Mouse (Mus musculus) frontal cortex, postnatal 25 days (tissue): ENCODE results near the gene Tulp1.
A peak's percentile ranks its signal among the peaks of the same experiment; 100 is the strongest.
"Not testable (repeated sequence)": the region's sequence is repeated elsewhere in the genome, so short reads cannot be mapped to it uniquely, and the experiment has no call there.

Source experiments
- DNase-seq, 2 experiments: peaks; one replicate each; pipeline ENCODE4 v3.0.0; 2022; ENCODE audit warnings: low spot score in 2 of 2

Tulp1 gene

GRCm38 (mm10) chr17:28365122-28365521 lies at the start of gene Tulp1:
Gene Tulp1 (minus strand): TSS chr17:28365222.
- no peak for DNase-seq

GRCm38 (mm10) chr17:28411381-28411960 lies 46.4 kb upstream of the Tulp1 start:
- DNase-seq = no peak

GRCm38 (mm10) chr17:28410731-28411130 lies 45.7 kb upstream of the Tulp1 start:
- no peak for DNase-seq

DNA sequence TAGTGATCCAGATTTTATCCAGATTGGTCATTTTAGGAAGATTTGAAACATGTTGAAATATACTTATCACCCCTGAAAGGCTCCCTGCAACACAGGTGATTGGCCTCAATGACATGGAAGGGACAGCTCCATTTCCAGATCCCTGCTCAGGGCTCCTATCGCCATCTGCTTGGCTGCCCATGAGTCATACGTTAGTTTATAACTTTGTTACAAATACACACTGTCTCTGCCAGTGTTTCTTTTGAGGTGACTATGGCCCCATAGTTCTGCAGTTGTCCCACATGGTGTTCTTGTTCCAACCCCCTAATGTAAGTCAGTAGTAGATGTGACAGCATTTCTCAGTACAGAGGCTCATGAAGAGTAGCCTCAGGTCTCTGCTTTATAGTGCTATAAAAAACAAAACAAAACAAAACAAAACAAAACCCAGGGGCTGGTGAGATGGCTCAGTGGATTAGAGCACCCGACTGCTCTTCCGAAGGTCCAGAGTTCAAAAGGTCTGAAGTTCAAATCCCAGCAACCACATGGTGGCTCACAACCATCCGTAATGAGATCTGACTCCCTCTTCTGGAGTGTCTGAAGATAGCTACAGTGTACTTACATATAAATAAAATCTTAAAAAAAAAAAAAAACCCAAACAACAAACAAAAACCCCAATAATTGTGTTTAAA lies 43.4 kb upstream of the Tulp1 start:
- DNase-seq = no peak

GRCm38 (mm10) chr17:28407418-28408250 lies 42.6 kb upstream of the Tulp1 start:
- DNase-seq = peak; percentile 72 to 76

GRCm38 (mm10) chr17:28406471-28406870 lies 41.4 kb upstream of the Tulp1 start:
- DNase-seq = no peak

DNA sequence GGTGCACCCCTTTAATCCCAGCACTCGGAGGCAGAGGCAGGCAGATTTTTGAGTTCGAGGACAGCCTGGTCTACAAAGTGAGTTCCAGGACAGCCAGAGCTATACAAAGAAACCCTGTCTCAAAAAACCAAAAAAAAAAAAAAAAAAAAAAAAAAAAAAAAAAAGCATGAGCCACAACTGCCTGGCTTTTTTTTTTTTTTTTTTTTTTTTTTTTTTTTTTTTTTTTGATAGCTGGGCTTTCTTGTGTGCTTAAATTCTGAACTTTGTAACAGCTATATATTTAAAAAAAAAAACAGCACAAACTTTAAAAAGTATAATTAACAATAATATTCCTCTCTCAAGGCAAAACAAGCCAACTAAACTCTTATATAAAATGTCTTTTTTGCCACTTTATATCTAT lies 39.7 kb upstream of the Tulp1 start:
- DNase-seq = not testable (repeated sequence)

GRCm38 (mm10) chr17:28404301-28404700 lies 39.3 kb upstream of the Tulp1 start:
- DNase-seq = no peak

GRCm38 (mm10) chr17:28394994-28395393 lies 30.0 kb upstream of the Tulp1 start:
- no peak for DNase-seq

GRCm38 (mm10) chr17:28394051-28394765 lies 29.2 kb upstream of the Tulp1 start:
- no peak for DNase-seq

GRCm38 (mm10) chr17:28391568-28392432 lies 26.8 kb upstream of the Tulp1 start:
- DNase-seq = no peak

GRCm38 (mm10) chr17:28388534-28388933 lies 23.5 kb upstream of the Tulp1 start:
- DNase-seq = no peak

DNA sequence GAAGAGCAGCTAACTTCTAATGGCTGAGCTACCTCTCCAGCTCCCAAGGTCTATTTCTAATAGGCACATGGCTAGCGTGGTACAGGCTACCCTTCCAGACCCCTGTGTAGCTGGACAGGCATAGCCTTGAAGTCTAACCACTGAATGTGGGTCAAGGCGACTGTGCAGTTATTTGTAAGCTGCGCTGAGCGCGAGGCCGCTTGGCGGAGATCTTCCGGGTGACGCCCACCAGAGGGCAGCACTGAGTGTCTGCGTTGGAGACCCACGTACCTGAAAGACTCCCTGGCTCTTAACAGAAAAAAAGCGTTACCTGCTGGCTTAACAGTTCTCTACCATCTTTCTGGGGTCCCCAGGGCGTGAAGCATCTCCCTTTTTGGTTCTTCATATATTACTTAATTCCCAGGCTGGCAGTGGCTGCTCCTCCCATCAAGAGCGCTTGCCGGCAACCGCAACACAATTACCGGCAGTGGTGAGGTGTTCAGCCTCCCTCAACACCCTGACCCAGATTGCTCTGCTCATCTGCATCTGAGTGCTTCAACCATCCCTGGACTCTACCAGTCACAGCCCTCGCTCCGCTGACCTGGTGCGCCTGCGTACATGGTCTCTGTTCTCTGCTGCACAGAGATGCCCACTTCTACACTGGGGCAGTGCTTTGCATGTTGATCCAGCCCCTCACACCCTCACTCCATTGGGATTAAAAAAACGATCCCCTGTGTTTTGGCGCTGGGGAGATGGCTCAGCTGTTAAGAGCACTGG lies 21.3 kb upstream of the Tulp1 start:
- DNase-seq = peak; percentile 76

DNA sequence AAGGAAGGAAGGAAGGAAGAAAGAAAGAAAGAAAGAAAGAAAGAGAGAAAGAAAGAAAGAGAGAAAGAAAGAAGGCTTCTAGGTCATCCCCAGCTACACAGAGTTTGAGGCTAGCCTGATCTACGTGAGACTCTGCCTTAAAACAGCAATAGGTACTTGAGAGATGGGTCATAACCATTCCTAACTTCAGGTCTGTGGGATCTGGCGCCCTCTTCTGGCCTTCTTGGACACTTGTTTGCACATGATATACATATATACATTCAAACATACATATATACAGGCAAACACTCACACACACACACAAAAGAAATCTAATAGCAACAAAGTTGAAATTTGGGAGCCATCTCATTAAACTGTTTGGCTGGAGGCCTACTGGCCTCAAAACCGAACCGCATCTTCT lies 19.3 kb upstream of the Tulp1 start:
- DNase-seq = no peak

GRCm38 (mm10) chr17:28380255-28380654 lies 15.2 kb upstream of the Tulp1 start:
- DNase-seq = no peak

- no peak for DNase-seq
Measured at GRCm38 (mm10) chr17:28375592-28376061, 10.6 kb upstream of the Tulp1 start.

- no peak for DNase-seq
Measured at GRCm38 (mm10) chr17:28374494-28374893, 9.5 kb upstream of the Tulp1 start.

DNA sequence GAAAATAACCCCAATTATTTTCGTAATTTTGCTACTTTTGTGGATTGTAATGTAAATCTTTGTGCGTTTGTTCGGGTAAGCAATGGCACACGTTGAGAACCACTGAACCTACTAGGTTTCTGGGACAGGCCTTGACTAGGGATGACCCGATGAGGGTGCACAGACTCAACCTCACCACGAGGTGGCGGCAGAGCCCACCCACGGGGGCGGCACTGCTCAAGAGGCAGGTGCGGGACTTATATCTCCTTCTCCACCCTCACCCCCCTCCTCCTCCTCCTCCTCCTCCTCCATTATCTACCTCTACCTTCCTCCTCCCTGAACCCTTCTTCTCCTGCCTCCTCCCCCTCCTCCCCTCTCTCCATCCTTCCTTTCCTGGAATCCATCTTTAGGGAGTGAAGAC lies 8.8 kb upstream of the Tulp1 start:
- DNase-seq = no peak

DNA sequence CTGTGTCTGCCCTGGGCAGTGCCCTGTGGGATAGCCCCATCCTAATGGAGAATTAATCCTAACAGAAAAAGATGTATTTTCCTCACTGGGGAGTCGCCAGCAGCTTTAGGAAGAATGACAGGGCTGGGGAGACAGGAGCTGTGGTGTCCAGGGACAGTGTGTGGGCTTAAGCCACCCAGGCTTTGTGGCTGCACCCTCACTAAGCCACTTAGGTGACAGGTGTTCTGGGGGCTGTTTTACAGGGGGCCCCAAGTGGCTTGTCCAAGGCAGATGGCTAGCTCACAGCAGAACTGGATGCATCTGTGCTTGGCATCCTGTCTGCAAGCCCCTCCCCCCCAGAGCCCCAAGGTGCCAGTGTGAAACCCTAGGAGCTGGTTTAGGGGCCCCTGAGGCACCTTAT lies 6.9 kb upstream of the Tulp1 start:
- DNase-seq = no peak

DNA sequence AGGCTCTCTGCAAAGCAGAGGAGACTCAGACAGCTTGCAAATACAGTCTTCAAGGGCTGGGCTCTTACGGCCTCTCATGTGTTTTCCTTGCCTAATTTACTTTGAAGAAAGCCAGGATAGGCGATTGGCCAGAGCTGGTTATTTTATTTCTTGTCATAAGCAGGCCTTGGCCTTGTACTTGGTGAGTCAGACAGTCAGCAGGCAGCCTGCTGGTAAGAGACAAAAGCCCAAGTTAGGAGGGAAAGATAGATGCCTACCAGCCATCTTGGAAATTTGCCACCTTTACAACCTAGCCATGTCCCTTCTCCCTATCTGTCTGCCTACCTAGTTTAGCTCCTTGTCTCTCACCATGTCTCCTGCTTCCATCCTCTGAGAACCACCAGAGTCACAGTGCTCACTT lies 6.3 kb upstream of the Tulp1 start:
- DNase-seq = no peak
